Mouse (Mus musculus): ENCODE measurements around the gene Insr. TPM values are rescaled to one million over a fixed set of nuclear protein-coding genes. Genes with fewer than 3 reads are reported as not detected.

Gene Insr
- polyA plus RNA-seq, 1 experiment = not detected

DNA sequence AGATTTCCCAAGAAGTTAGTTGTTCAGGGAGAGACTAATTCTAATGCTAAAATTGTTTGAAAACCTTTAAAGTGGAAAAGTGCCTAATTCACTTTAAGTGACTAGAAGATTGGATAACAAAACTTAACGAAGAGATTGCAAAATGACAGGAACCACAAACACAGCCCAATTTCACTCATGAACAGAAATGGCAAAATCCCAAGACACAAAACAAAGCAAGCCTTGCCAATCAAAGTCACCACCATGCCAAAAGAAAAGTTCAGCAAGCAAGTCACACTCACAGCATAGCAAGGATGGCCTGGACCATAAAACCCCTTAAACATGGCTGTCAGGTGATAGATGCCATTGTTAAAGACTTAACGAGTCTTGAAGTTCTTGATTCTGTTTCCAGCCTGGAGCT lies 29.5 kb downstream of the Insr start:
- TF ChIP-seq GATA1 (IDR thresholded peaks at IDR 0.05; ENCODE audit: low read length) = no peak

DNA sequence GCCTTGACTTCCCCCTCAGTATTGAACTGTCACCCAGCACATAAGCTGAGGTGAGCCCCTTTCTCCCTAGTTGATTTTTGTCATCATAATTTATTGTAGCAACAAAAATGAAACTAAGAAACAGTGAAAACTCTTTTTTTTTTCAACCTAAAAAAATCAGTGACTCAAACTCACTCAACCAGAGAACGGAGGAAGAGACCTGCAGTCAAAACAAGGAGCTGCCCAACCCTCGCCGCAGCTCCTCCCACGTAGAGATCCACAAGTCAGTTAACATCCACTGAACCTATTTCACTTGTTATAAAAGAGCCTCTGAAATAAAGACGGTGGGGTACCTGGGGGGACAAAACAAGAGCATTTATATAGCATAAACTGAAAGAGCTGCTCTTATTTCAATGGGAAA lies 30.7 kb downstream of the Insr start:
- TF ChIP-seq GATA1 (IDR thresholded peaks at IDR 0.05; ENCODE audit: low read length) = no peak

- no peak for TF ChIP-seq GATA1 (IDR thresholded peaks at IDR 0.05; ENCODE audit: low read length)
These were observed 32.3 kb downstream of the Insr start for GRCm38 (mm10) chr8:3247129-3247528.

GRCm38 (mm10) chr8:3243229-3243628 lies 36.2 kb downstream of the Insr start:
- no peak for TF ChIP-seq GATA1 (IDR thresholded peaks at IDR 0.05; ENCODE audit: low read length)

DNA sequence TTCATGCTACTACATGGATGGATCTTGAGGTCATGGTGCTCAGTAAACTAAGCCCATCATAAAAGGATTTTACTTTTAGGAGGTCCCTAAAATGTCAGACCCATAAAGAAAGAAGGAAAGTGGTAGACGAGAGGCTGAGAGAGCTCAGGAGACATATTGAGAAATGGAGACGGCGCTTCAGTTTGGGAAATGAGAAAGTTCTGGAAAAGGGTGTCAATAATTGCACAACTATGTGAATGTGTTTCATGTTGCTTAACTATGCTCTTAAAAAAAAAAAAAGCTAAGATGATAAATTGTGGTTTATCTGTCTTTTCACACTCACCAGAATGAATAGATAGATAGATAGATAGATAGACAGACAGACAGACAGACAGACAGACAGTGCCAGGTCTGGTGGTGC lies 38.7 kb downstream of the Insr start:
- TF ChIP-seq GATA1 (IDR thresholded peaks at IDR 0.05; ENCODE audit: low read length) = no peak

- no peak for TF ChIP-seq GATA1 (IDR thresholded peaks at IDR 0.05; ENCODE audit: low read length)
These were observed 39.8 kb downstream of the Insr start for GRCm38 (mm10) chr8:3239641-3240040.

- TF ChIP-seq GATA1 (IDR thresholded peaks at IDR 0.05; ENCODE audit: low read length) = no peak
These were observed 40.6 kb downstream of the Insr start for GRCm38 (mm10) chr8:3238792-3239191.

GRCm38 (mm10) chr8:3237319-3237718 lies 42.1 kb downstream of the Insr start:
- no peak for TF ChIP-seq GATA1 (IDR thresholded peaks at IDR 0.05; ENCODE audit: low read length)

GRCm38 (mm10) chr8:3236277-3236676 lies 43.1 kb downstream of the Insr start:
- TF ChIP-seq GATA1 (IDR thresholded peaks at IDR 0.05; ENCODE audit: low read length) = no peak

DNA sequence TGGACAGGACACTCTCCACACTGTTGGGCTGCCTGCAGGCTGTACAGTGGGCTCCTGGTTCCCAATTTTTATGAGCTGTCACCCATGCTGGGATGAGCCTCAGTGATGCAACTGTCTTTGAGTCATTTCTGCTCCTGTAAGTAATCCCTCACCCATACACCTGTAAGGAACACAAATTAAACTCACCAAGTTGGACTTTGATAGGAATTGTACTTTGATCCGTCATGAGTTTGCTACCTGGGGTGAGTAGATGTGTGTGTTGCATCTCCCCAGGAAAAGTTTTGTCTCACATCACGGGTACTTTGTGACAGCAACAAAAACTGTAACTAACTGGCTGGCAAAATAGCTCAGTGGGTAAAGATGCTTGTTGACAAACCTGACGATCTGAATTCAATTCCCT lies 44.8 kb downstream of the Insr start:
- TF ChIP-seq GATA1 (IDR thresholded peaks at IDR 0.05; ENCODE audit: low read length) = no peak

GRCm38 (mm10) chr8:3232601-3233000 lies 46.8 kb downstream of the Insr start:
- TF ChIP-seq GATA1 (IDR thresholded peaks at IDR 0.05; ENCODE audit: low read length) = no peak

GRCm38 (mm10) chr8:3230118-3231060 lies 49.0 kb downstream of the Insr start:
- no peak for TF ChIP-seq GATA1 (IDR thresholded peaks at IDR 0.05; ENCODE audit: low read length)

DNA sequence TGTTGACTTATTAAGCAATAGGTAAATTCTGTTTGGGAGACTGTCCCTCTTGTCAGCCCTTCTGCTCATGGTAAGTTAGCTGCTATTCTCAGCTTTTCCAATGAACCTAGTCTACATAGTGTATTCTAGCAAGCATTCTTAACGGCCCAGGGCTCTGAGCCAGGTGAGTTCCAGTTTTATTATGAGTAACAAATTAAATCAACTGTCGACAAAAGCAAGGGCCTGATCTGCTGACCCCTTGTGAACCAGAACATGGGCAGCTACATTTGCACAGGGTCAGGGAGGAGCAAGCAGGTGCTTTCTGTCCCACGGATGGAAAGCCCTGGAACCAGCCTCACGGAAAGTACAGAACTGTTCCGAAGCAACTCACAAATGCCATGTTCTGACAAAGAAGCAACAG lies 52.0 kb downstream of the Insr start:
- no peak for TF ChIP-seq GATA1 (IDR thresholded peaks at IDR 0.05; ENCODE audit: low read length)

DNA sequence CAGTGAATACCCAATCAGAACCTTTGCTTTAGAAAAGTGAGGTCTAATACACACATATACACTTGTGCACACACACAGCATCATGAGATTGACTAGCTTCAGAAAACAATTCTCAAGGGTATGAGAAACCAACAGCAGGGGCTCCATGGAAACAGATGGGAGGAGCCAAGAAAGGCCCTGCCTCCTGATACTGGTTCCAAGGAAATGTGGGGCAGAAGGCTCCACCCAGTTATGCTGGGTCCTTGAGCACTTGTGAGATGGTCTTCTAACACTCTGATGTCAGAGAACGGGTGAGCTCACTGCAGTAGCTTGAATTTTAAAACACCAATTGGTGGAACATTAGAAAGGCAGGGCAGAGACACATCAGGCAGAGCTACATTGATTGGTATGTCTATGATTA lies 53.7 kb downstream of the Insr start:
- no peak for TF ChIP-seq GATA1 (IDR thresholded peaks at IDR 0.05; ENCODE audit: low read length)

DNA sequence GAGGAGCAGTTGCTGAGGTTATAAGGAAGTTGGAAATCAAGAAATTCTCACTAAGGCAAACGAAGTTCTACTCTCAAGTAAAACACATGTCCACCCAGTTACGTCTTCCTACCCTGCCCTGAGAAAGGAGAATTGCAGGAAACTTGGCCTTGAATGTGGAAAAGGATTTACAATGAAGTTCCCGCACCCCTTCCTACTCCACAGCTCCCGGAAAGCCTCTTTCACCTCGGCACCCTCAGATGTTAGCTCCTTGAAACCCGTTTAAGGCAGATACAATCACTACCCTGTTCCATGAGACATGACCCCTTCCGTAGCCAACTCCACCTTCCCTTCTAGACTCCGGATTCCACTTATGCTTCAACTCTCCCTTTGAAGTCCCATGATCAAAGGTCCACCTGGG lies 54.2 kb downstream of the Insr start:
- TF ChIP-seq GATA1 (IDR thresholded peaks at IDR 0.05; ENCODE audit: low read length) = no peak

GRCm38 (mm10) chr8:3222636-3222965 lies 56.8 kb downstream of the Insr start:
- TF ChIP-seq GATA1 (IDR thresholded peaks at IDR 0.05; ENCODE audit: low read length) = no peak

- TF ChIP-seq GATA1 (IDR thresholded peaks at IDR 0.05; ENCODE audit: low read length) = no peak
These were observed 57.3 kb downstream of the Insr start for GRCm38 (mm10) chr8:3221960-3222635.

All from G1E-ER4 (cell line).